Mouse (Mus musculus) hindbrain, embryonic 10.5 days (tissue): ENCODE data around the gene Zcchc14. TPM values are rescaled to one million over a fixed set of nuclear protein-coding genes. Genes with fewer than 3 reads are reported as not detected.

Experiments used
- DNase-seq: peaks from one replicate; pipeline ENCODE4 v3.0.0-alpha.2; 2017; ENCODE audit warnings: low spot score
- H3K27ac ChIP-seq: fragments of 300-500 bp; sonication (generic); 2 replicates; pipeline ENCODE4 v1.5.1; 2016; ENCODE audit warnings: mild to moderate bottlenecking, moderate library complexity
- H3K27me3 ChIP-seq: fragments of 300-500 bp; sonication (generic); 2 replicates; pipeline ENCODE4 v1.6.1; 2016; ENCODE audit warnings: mild to moderate bottlenecking; ENCODE audit not compliant: poor library complexity, insufficient read depth, severe bottlenecking
- H3K36me3 ChIP-seq: fragments of 300-500 bp; sonication (generic); 2 replicates; pipeline ENCODE4 v1.6.1; 2016; ENCODE audit warnings: mild to moderate bottlenecking, moderate library complexity
- H3K4me1 ChIP-seq: fragments of 300-500 bp; sonication (generic); replicated peaks from 2 replicates; pipeline ENCODE4 v1.6.1; 2016; ENCODE audit warnings: mild to moderate bottlenecking
- H3K4me3 ChIP-seq: fragments of 300-500 bp; sonication (generic); 2 replicates; pipeline ENCODE4 v1.5.1; 2016; ENCODE audit warnings: mild to moderate bottlenecking, moderate library complexity
- H3K9me3 ChIP-seq: fragments of 300-500 bp; sonication (generic); 2 replicates; pipeline ENCODE4 v1.6.1; 2016; ENCODE audit warnings: mild to moderate bottlenecking, moderate library complexity
- WGBS: fragments of 180-500 bp; shearing (Covaris S2); methylation state at CpG from one replicate; pipeline ENCODE4 v1.1.7; 2016; 5-methylcytosine and 5-hydroxymethylcytosine counted together
- polyA plus RNA-seq: library from polyadenylated mRNA; unstranded; fragments of >200 nt; fragmentation: Nextera tagmentation; extraction: Ambion mirVana; gene quantifications from 2 replicates; pipeline ENCODE4 v1.2.1, GENCODE M21; 2016

Zcchc14 gene
- polyA plus RNA-seq, 1 experiment from 2014 or later = 14.6 TPM

- Histone ChIP-seq H3K4me1 (peaks cover 29% of the 10 kb centered on the region), H3K27me3 (no peaks in the 10 kb centered on the region), H3K36me3 (peaks cover 31% of the 10 kb centered on the region), H3K27ac (no peak overlapping the region), H3K4me3 (no peak overlapping the region), H3K9me3 (no peaks in the 10 kb centered on the region)
- no peak for DNase-seq
- 88% methylated on average over 8 of the region's 8 CpGs for WGBS
These were observed 16.5 kb downstream of the Zcchc14 start for GRCm38 (mm10) chr8:121636180-121636579.

- DNase-seq = peak; percentile 14
- 78% methylated on average over 6 of the region's 6 CpGs for WGBS
- Histone ChIP-seq H3K27ac (no peak overlapping the region), H3K27me3 (no peaks in the 10 kb centered on the region), H3K4me3 (no peak overlapping the region), H3K36me3 (peaks cover 31% of the 10 kb centered on the region), H3K4me1 (peaks cover 30% of the 10 kb centered on the region), H3K9me3 (no peaks in the 10 kb centered on the region)
These were observed 17.2 kb downstream of the Zcchc14 start for GRCm38 (mm10) chr8:121635534-121635933.

- H3K36me3 ChIP-seq = peaks cover 53% of the 10 kb centered on the region
- no peak overlapping the region for H3K4me3 ChIP-seq
- 83% methylated on average over 5 of the region's 5 CpGs for WGBS
- H3K27me3 ChIP-seq = no peaks in the 10 kb centered on the region
- H3K4me1 ChIP-seq = peaks cover 20% of the 10 kb centered on the region
- H3K27ac ChIP-seq = peak overlapping the region; percentile 19; the same call in 1 of the 2 replicates
- no peaks in the 10 kb centered on the region for H3K9me3 ChIP-seq
- no peak for DNase-seq
These were observed 20.3 kb downstream of the Zcchc14 start for GRCm38 (mm10) chr8:121632401-121632800.

- 73% methylated on average over 7 of the region's 7 CpGs for WGBS
- Histone ChIP-seq H3K9me3 (no peaks in the 10 kb centered on the region), H3K4me1 (peaks cover 15% of the 10 kb centered on the region), H3K27me3 (no peaks in the 10 kb centered on the region), H3K36me3 (peaks cover 60% of the 10 kb centered on the region), H3K4me3 (no peak overlapping the region), H3K27ac (no peak overlapping the region)
- DNase-seq = no peak
These were observed 21.0 kb downstream of the Zcchc14 start for GRCm38 (mm10) chr8:121631645-121632071.

GRCm38 (mm10) chr8:121628681-121629080, 24.0 kb downstream of the Zcchc14 start:
- Histone ChIP-seq H3K4me1 (peaks cover 30% of the 10 kb centered on the region), H3K4me3 (no peak overlapping the region), H3K27ac (no peak overlapping the region), H3K9me3 (no peaks in the 10 kb centered on the region), H3K27me3 (no peaks in the 10 kb centered on the region), H3K36me3 (peaks cover 63% of the 10 kb centered on the region)
- WGBS = 94% methylated on average over 4 of the region's 4 CpGs
- DNase-seq = no peak

GRCm38 (mm10) chr8:121623043-121623442, 29.7 kb downstream of the Zcchc14 start:
- Histone ChIP-seq H3K27me3 (no peaks in the 10 kb centered on the region), H3K9me3 (no peaks in the 10 kb centered on the region), H3K36me3 (peaks cover 62% of the 10 kb centered on the region), H3K4me3 (no peak overlapping the region), H3K27ac (no peak overlapping the region), H3K4me1 (peaks cover 31% of the 10 kb centered on the region)
- 92% methylated on average over 8 of the region's 8 CpGs for WGBS
- no peak for DNase-seq

- Histone ChIP-seq H3K36me3 (peaks cover 62% of the 10 kb centered on the region), H3K4me1 (peaks cover 31% of the 10 kb centered on the region), H3K4me3 (no peak overlapping the region), H3K27ac (no peak overlapping the region), H3K27me3 (no peaks in the 10 kb centered on the region), H3K9me3 (no peaks in the 10 kb centered on the region)
- no peak for DNase-seq
- WGBS = 74% methylated on average over 1 of the region's 1 CpGs
These were observed 30.8 kb downstream of the Zcchc14 start for GRCm38 (mm10) chr8:121621879-121622278.

GRCm38 (mm10) chr8:121620801-121621516, 31.7 kb downstream of the Zcchc14 start:
- H3K27me3 ChIP-seq = no peaks in the 10 kb centered on the region
- H3K4me1 ChIP-seq = peaks cover 25% of the 10 kb centered on the region
- WGBS = 90% methylated on average over 12 of the region's 12 CpGs
- no peak for DNase-seq
- peaks cover 62% of the 10 kb centered on the region for H3K36me3 ChIP-seq
- H3K9me3 ChIP-seq = no peaks in the 10 kb centered on the region
- H3K27ac ChIP-seq = no peak overlapping the region
- H3K4me3 ChIP-seq = no peak overlapping the region

GRCm38 (mm10) chr8:121619401-121619995, 33.2 kb downstream of the Zcchc14 start:
- Histone ChIP-seq H3K9me3 (no peaks in the 10 kb centered on the region), H3K36me3 (peaks cover 64% of the 10 kb centered on the region), H3K4me3 (no peak overlapping the region), H3K27me3 (no peaks in the 10 kb centered on the region), H3K4me1 (peaks cover 16% of the 10 kb centered on the region), H3K27ac (peak overlapping the region; percentile 5; the same call in 1 of the 2 replicates)
- no peak for DNase-seq
- WGBS = 69% methylated on average over 7 of the region's 7 CpGs

- no peak overlapping the region for H3K4me3 ChIP-seq
- H3K27ac ChIP-seq = no peak overlapping the region
- no peaks in the 10 kb centered on the region for H3K27me3 ChIP-seq
- peaks cover 5% of the 10 kb centered on the region for H3K4me1 ChIP-seq
- DNase-seq = no peak
- H3K9me3 ChIP-seq = no peaks in the 10 kb centered on the region
- peaks cover 81% of the 10 kb centered on the region for H3K36me3 ChIP-seq
These were observed 39.3 kb downstream of the Zcchc14 start for GRCm38 (mm10) chr8:121613419-121613818.

- Histone ChIP-seq H3K36me3 (peaks cover 81% of the 10 kb centered on the region), H3K9me3 (no peaks in the 10 kb centered on the region), H3K4me3 (no peak overlapping the region), H3K27ac (no peak overlapping the region), H3K27me3 (no peaks in the 10 kb centered on the region), H3K4me1 (peaks cover 5% of the 10 kb centered on the region)
- 92% methylated on average over 11 of the region's 11 CpGs for WGBS
- DNase-seq = no peak
These were observed 42.8 kb downstream of the Zcchc14 start for GRCm38 (mm10) chr8:121609916-121610315.

GRCm38 (mm10) chr8:121609251-121609650, 43.5 kb downstream of the Zcchc14 start:
- Histone ChIP-seq H3K4me1 (peaks cover 9% of the 10 kb centered on the region), H3K27ac (no peak overlapping the region), H3K36me3 (peaks cover 85% of the 10 kb centered on the region), H3K9me3 (no peaks in the 10 kb centered on the region), H3K27me3 (no peaks in the 10 kb centered on the region), H3K4me3 (no peak overlapping the region)
- 92% methylated on average over 15 of the region's 15 CpGs for WGBS
- no peak for DNase-seq

GRCm38 (mm10) chr8:121607661-121608060, 45.0 kb downstream of the Zcchc14 start:
- Histone ChIP-seq H3K4me3 (no peak overlapping the region), H3K27me3 (no peaks in the 10 kb centered on the region), H3K27ac (no peak overlapping the region), H3K4me1 (0 out of 2 replicates have a peak, but pooled peaks cover 5% of the 10 kb centered on the region), H3K36me3 (peaks cover 97% of the 10 kb centered on the region), H3K9me3 (no peaks in the 10 kb centered on the region)
- no peak for DNase-seq
- WGBS = 95% methylated on average over 5 of the region's 5 CpGs
